Mouse (Mus musculus): Measurements from ENCODE around the gene Ip6k2. TPM values are rescaled to one million over a fixed set of nuclear protein-coding genes. Genes with fewer than 3 reads are reported as not detected.
A peak's percentile ranks its signal among the peaks of the same experiment; 100 is the strongest.

Gene Ip6k2
- total RNA-seq, 2 experiments from 2014 or later, result 249 to 251 TPM

GRCm38 (mm10) chr9:108754423-108754822, 29.2 kb upstream of the Ip6k2 start:
- no peak for TF ChIP-seq CTCF (conservative IDR thresholded peaks at IDR 0.05)
- Histone ChIP-seq H3K4me3 (no peak overlapping the region), H3K27ac (peak overlapping the region; percentile 89)
- DNase-seq (ENCODE audit: low spot score in 2 of 2), result peak; percentile 54 to 69

- H3K27ac ChIP-seq, result no peak overlapping the region
- TF ChIP-seq CTCF (conservative IDR thresholded peaks at IDR 0.05), result no peak
- H3K4me3 ChIP-seq, result no peak overlapping the region
- no peak for DNase-seq (ENCODE audit: low spot score in 2 of 2)
Observed at GRCm38 (mm10) chr9:108757406-108757805, 26.2 kb upstream of the Ip6k2 start.

GRCm38 (mm10) chr9:108759121-108759520, 24.5 kb upstream of the Ip6k2 start:
- TF ChIP-seq CTCF (conservative IDR thresholded peaks at IDR 0.05), result no peak
- no peak for DNase-seq (ENCODE audit: low spot score in 2 of 2)
- no peak overlapping the region for H3K4me3 ChIP-seq
- no peak overlapping the region for H3K27ac ChIP-seq

GRCm38 (mm10) chr9:108759805-108760204, 23.8 kb upstream of the Ip6k2 start:
- no peak for DNase-seq (ENCODE audit: low spot score in 2 of 2)
- Histone ChIP-seq H3K4me3 (no peak overlapping the region), H3K27ac (no peak overlapping the region)
- TF ChIP-seq CTCF (conservative IDR thresholded peaks at IDR 0.05), result peak; percentile 75

GRCm38 (mm10) chr9:108761561-108761960, 22.0 kb upstream of the Ip6k2 start:
- no peak overlapping the region for H3K4me3 ChIP-seq
- no peak for TF ChIP-seq CTCF (conservative IDR thresholded peaks at IDR 0.05)
- no peak overlapping the region for H3K27ac ChIP-seq
- no peak for DNase-seq (ENCODE audit: low spot score in 2 of 2)

GRCm38 (mm10) chr9:108764971-108765370, 18.6 kb upstream of the Ip6k2 start:
- no peak for DNase-seq (ENCODE audit: low spot score in 2 of 2)
- TF ChIP-seq CTCF (conservative IDR thresholded peaks at IDR 0.05), result no peak
- Histone ChIP-seq H3K27ac (no peak overlapping the region), H3K4me3 (no peak overlapping the region)

GRCm38 (mm10) chr9:108776614-108777013, 7.0 kb upstream of the Ip6k2 start:
- H3K4me3 ChIP-seq, result no peak overlapping the region
- no peak for TF ChIP-seq CTCF (conservative IDR thresholded peaks at IDR 0.05)
- no peak for DNase-seq (ENCODE audit: low spot score in 2 of 2)
- no peak overlapping the region for H3K27ac ChIP-seq

GRCm38 (mm10) chr9:108777276-108777675, 6.3 kb upstream of the Ip6k2 start:
- no peak for DNase-seq (ENCODE audit: low spot score in 2 of 2)
- 0 out of 2 replicates have a peak overlapping the region, but pooled peaks have one; percentile 3 for H3K27ac ChIP-seq
- H3K4me3 ChIP-seq, result no peak overlapping the region
- no peak for TF ChIP-seq CTCF (conservative IDR thresholded peaks at IDR 0.05)

GRCm38 (mm10) chr9:108780959-108781358, 2.6 kb upstream of the Ip6k2 start:
- Histone ChIP-seq H3K4me3 (no peak overlapping the region), H3K27ac (no peak overlapping the region)
- no peak for TF ChIP-seq CTCF (conservative IDR thresholded peaks at IDR 0.05)
- DNase-seq (ENCODE audit: low spot score in 2 of 2), result no peak

GRCm38 (mm10) chr9:108781891-108782290, 1.7 kb upstream of the Ip6k2 start:
- no peak for TF ChIP-seq CTCF (conservative IDR thresholded peaks at IDR 0.05)
- DNase-seq (ENCODE audit: low spot score in 2 of 2), result no peak
- Histone ChIP-seq H3K27ac (no peak overlapping the region), H3K4me3 (no peak overlapping the region)

GRCm38 (mm10) chr9:108782836-108783547, 604 bp upstream of the Ip6k2 start:
- peak overlapping the region; percentile 89 for H3K4me3 ChIP-seq
- no peak for TF ChIP-seq CTCF (conservative IDR thresholded peaks at IDR 0.05)
- peak overlapping the region; percentile 99 for H3K27ac ChIP-seq
- no peak for DNase-seq (ENCODE audit: low spot score in 2 of 2)

- no peak for DNase-seq (ENCODE audit: low spot score in 2 of 2)
- peak overlapping the region; percentile 99 for H3K27ac ChIP-seq
- no peak for TF ChIP-seq CTCF (conservative IDR thresholded peaks at IDR 0.05)
Observed at GRCm38 (mm10) chr9:108785416-108785815, 1.8 kb downstream of the Ip6k2 start.

GRCm38 (mm10) chr9:108786494-108786893, 2.9 kb downstream of the Ip6k2 start:
- peak overlapping the region; percentile 99 for H3K27ac ChIP-seq
- DNase-seq (ENCODE audit: low spot score in 2 of 2), result no peak
- TF ChIP-seq CTCF (conservative IDR thresholded peaks at IDR 0.05), result no peak
- peak overlapping the region; percentile 89 for H3K4me3 ChIP-seq

More at GRCm38 (mm10) chr9:108785416-108785815, 1.8 kb downstream of the Ip6k2 start:
- peak overlapping the region; percentile 89 for H3K4me3 ChIP-seq

- no peak for DNase-seq (ENCODE audit: low spot score in 2 of 2)
- peak overlapping the region; percentile 99 for H3K27ac ChIP-seq
- peak overlapping the region; percentile 89 for H3K4me3 ChIP-seq
- TF ChIP-seq CTCF (conservative IDR thresholded peaks at IDR 0.05), result no peak
Observed at GRCm38 (mm10) chr9:108787080-108787479, 3.5 kb downstream of the Ip6k2 start.

Data from layer of hippocampus, adult 2 months (tissue).